Mouse (Mus musculus): ENCODE results near the gene Rcsd1. TPM values are rescaled to one million over a fixed set of nuclear protein-coding genes. Genes with fewer than 3 reads are reported as not detected.

Rcsd1 gene
- total and polyA plus RNA-seq, 2 experiments: 2.6 to 3.3 TPM

- 86% methylated on average over 14 of the region's 14 CpGs for WGBS
- H3K9ac ChIP-seq (ENCODE audit: low read depth, low read length): no peak overlapping the region
- peaks cover 6% of the 10 kb centered on the region for H3K4me1 ChIP-seq (ENCODE audit: control insufficient read depth, insufficient read depth, low read length)
- H3K27me3 ChIP-seq (ENCODE audit: control insufficient read depth, insufficient read depth, low read length): no peaks in the 10 kb centered on the region
- no peaks in the 10 kb centered on the region for H3K79me2 ChIP-seq (ENCODE audit: control insufficient read depth, insufficient read depth, low read length)
- TF ChIP-seq POLR2A (IDR thresholded peaks at IDR 0.05; ENCODE audit: extremely low read depth, insufficient read depth, low read length) (no peak), CTCF (IDR thresholded peaks at IDR 0.05; ENCODE audit: low read depth, low read length) (no peak)
- no peak for DNase-seq (ENCODE audit: extremely low read depth, low read depth, low spot score)
- no peak overlapping the region for H3K27ac ChIP-seq (replicated peaks; ENCODE audit: insufficient read depth, low read depth, low read length)
- no peaks in the 10 kb centered on the region for H3K36me3 ChIP-seq (ENCODE audit: control insufficient read depth, insufficient read depth, low read length)
- H3K4me3 ChIP-seq (ENCODE audit: insufficient read depth, low read depth, low read length): no peak overlapping the region
These were observed 56.3 kb downstream of the Rcsd1 start for GRCm38 (mm10) chr1:165653126-165653885.

- Histone ChIP-seq H3K27me3 (ENCODE audit: control insufficient read depth, insufficient read depth, low read length) (no peaks in the 10 kb centered on the region), H3K27ac (replicated peaks; ENCODE audit: insufficient read depth, low read depth, low read length) (no peak overlapping the region), H3K4me3 (ENCODE audit: insufficient read depth, low read depth, low read length) (no peak overlapping the region), H3K9ac (ENCODE audit: low read depth, low read length) (no peak overlapping the region), H3K79me2 (ENCODE audit: control insufficient read depth, insufficient read depth, low read length) (no peaks in the 10 kb centered on the region), H3K4me1 (ENCODE audit: control insufficient read depth, insufficient read depth, low read length) (peaks cover 6% of the 10 kb centered on the region), H3K36me3 (ENCODE audit: control insufficient read depth, insufficient read depth, low read length) (no peaks in the 10 kb centered on the region)
- TF ChIP-seq CTCF (IDR thresholded peaks at IDR 0.05; ENCODE audit: low read depth, low read length) (no peak), POLR2A (IDR thresholded peaks at IDR 0.05; ENCODE audit: extremely low read depth, insufficient read depth, low read length) (no peak)
- 86% methylated on average over 2 of the region's 2 CpGs for WGBS
- no peak for DNase-seq (ENCODE audit: extremely low read depth, low read depth, low spot score)
These were observed 57.0 kb downstream of the Rcsd1 start for GRCm38 (mm10) chr1:165652507-165652906.

- no peak overlapping the region for H3K9ac ChIP-seq (ENCODE audit: low read depth, low read length)
- no peaks in the 10 kb centered on the region for H3K36me3 ChIP-seq (ENCODE audit: control insufficient read depth, insufficient read depth, low read length)
- TF ChIP-seq CTCF (IDR thresholded peaks at IDR 0.05; ENCODE audit: low read depth, low read length) (no peak), POLR2A (IDR thresholded peaks at IDR 0.05; ENCODE audit: extremely low read depth, insufficient read depth, low read length) (no peak)
- peaks cover 6% of the 10 kb centered on the region for H3K4me1 ChIP-seq (ENCODE audit: control insufficient read depth, insufficient read depth, low read length)
- no peaks in the 10 kb centered on the region for H3K27me3 ChIP-seq (ENCODE audit: control insufficient read depth, insufficient read depth, low read length)
- no peak overlapping the region for H3K4me3 ChIP-seq (ENCODE audit: insufficient read depth, low read depth, low read length)
- no peaks in the 10 kb centered on the region for H3K79me2 ChIP-seq (ENCODE audit: control insufficient read depth, insufficient read depth, low read length)
- DNase-seq (ENCODE audit: extremely low read depth, low read depth, low spot score): peak; percentile 34
- WGBS: 67% methylated on average over 5 of the region's 5 CpGs
- no peak overlapping the region for H3K27ac ChIP-seq (replicated peaks; ENCODE audit: insufficient read depth, low read depth, low read length)
These were observed 58.4 kb downstream of the Rcsd1 start for GRCm38 (mm10) chr1:165651158-165651557.

DNA sequence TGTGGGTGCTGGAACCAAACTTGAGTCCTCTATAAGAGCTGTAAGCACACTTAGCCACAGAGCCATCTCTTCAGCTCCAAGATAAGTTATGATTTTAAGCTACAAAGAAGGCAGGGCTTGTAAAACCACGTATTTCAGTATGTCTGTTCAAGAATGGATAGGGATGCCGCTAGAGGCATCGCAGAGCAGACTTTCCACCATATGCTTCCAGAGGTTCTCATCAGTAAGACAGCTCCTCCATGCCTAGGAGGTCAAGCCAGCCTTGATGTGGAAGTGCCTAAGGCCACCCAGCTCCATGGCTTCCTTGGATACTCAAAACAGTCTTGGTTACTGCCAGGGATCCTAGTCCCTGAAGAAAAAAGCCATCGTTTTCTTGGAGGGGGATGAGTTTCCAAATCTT is 64.5 kb downstream of the Rcsd1 start:
- H3K9ac ChIP-seq (ENCODE audit: low read depth, low read length): no peak overlapping the region
- H3K4me3 ChIP-seq (ENCODE audit: insufficient read depth, low read depth, low read length): no peak overlapping the region
- TF ChIP-seq POLR2A (IDR thresholded peaks at IDR 0.05; ENCODE audit: extremely low read depth, insufficient read depth, low read length) (no peak), CTCF (IDR thresholded peaks at IDR 0.05; ENCODE audit: low read depth, low read length) (no peak)
- peaks cover 1% of the 10 kb centered on the region; the same call in 1 of the 2 replicates for H3K4me1 ChIP-seq (ENCODE audit: control insufficient read depth, insufficient read depth, low read length)
- no peak for DNase-seq (ENCODE audit: extremely low read depth, low read depth, low spot score)
- no peaks in the 10 kb centered on the region for H3K27me3 ChIP-seq (ENCODE audit: control insufficient read depth, insufficient read depth, low read length)
- 83% methylated on average over 4 of the region's 4 CpGs for WGBS
- H3K79me2 ChIP-seq (ENCODE audit: control insufficient read depth, insufficient read depth, low read length): no peaks in the 10 kb centered on the region
- no peaks in the 10 kb centered on the region for H3K36me3 ChIP-seq (ENCODE audit: control insufficient read depth, insufficient read depth, low read length)
- H3K27ac ChIP-seq (replicated peaks; ENCODE audit: insufficient read depth, low read depth, low read length): no peak overlapping the region

DNA sequence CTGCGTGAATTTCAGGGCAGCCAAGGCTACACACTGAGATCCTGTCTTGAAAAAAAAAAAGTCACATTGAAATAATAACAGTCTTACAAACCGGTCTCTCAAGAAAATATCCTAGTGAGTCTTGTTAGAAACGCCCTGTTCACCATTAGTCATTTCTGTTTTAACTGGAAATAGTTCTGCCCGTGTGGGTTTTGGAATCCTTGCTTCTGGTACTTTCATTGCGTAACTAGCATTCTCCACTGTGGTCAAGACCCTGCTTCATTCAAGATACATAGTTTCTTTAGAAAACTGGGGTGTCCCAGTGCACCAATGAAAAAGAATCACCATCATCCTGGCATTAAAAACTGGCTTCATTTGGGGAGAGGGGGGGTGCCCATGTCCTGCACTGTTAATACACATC is 65.8 kb downstream of the Rcsd1 start:
- WGBS: 71% methylated on average over 5 of the region's 5 CpGs
- Histone ChIP-seq H3K27ac (replicated peaks; ENCODE audit: insufficient read depth, low read depth, low read length) (no peak overlapping the region), H3K9ac (ENCODE audit: low read depth, low read length) (no peak overlapping the region), H3K36me3 (ENCODE audit: control insufficient read depth, insufficient read depth, low read length) (no peaks in the 10 kb centered on the region), H3K27me3 (ENCODE audit: control insufficient read depth, insufficient read depth, low read length) (no peaks in the 10 kb centered on the region), H3K79me2 (ENCODE audit: control insufficient read depth, insufficient read depth, low read length) (no peaks in the 10 kb centered on the region), H3K4me1 (ENCODE audit: control insufficient read depth, insufficient read depth, low read length) (peaks cover 3% of the 10 kb centered on the region; the same call in 1 of the 2 replicates), H3K4me3 (ENCODE audit: insufficient read depth, low read depth, low read length) (no peak overlapping the region)
- TF ChIP-seq POLR2A (IDR thresholded peaks at IDR 0.05; ENCODE audit: extremely low read depth, insufficient read depth, low read length): no peak
- TF ChIP-seq CTCF (IDR thresholded peaks at IDR 0.05; ENCODE audit: low read depth, low read length): no peak
- no peak for DNase-seq (ENCODE audit: extremely low read depth, low read depth, low spot score)

DNA sequence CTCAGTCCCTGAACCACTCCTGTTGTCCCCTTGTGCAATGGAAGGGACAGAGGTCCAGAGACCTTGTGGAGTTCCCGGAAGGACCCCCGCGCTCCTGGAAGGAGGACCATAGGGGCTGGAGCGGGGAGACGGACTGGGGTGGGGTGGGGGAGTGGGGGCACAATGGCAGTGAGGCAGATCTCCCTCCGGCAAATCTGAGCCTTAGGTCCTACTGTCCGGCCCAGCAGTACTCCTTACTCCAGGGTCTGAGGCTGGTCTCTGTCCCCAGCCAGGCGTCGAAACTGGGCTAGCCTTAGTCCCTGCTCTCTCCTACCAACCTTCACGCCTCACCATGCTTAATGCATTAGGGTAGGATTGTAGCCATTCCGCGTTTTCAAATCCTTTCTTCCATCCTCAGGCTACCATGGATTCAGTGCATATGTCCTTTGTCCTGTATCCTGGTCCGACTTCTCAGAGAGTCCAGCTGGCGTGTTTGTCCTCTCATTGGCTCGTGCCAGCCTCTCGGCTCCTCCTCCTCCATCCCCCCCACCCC is 66.7 kb downstream of the Rcsd1 start:
- no peak for TF ChIP-seq CTCF (IDR thresholded peaks at IDR 0.05; ENCODE audit: low read depth, low read length)
- no peak for TF ChIP-seq POLR2A (IDR thresholded peaks at IDR 0.05; ENCODE audit: extremely low read depth, insufficient read depth, low read length)
- Histone ChIP-seq H3K27me3 (ENCODE audit: control insufficient read depth, insufficient read depth, low read length) (no peaks in the 10 kb centered on the region), H3K36me3 (ENCODE audit: control insufficient read depth, insufficient read depth, low read length) (no peaks in the 10 kb centered on the region), H3K27ac (replicated peaks; ENCODE audit: insufficient read depth, low read depth, low read length) (peak overlapping the region; percentile 88), H3K4me1 (ENCODE audit: control insufficient read depth, insufficient read depth, low read length) (peaks cover 3% of the 10 kb centered on the region; the same call in 1 of the 2 replicates), H3K79me2 (ENCODE audit: control insufficient read depth, insufficient read depth, low read length) (no peaks in the 10 kb centered on the region), H3K4me3 (ENCODE audit: insufficient read depth, low read depth, low read length) (peak overlapping the region; percentile 90), H3K9ac (ENCODE audit: low read depth, low read length) (peak overlapping the region; percentile 86)
- under 1% methylated on average over 16 of the region's 16 CpGs for WGBS
- DNase-seq (ENCODE audit: extremely low read depth, low read depth, low spot score): peak; percentile 69
